Mouse (Mus musculus): ENCODE measurements around the gene Spi1. TPM values are rescaled to one million over a fixed set of nuclear protein-coding genes. Genes with fewer than 3 reads are reported as not detected.

Spi1 gene
- polyA plus RNA-seq, 1 experiment: 4.1 TPM

DNA sequence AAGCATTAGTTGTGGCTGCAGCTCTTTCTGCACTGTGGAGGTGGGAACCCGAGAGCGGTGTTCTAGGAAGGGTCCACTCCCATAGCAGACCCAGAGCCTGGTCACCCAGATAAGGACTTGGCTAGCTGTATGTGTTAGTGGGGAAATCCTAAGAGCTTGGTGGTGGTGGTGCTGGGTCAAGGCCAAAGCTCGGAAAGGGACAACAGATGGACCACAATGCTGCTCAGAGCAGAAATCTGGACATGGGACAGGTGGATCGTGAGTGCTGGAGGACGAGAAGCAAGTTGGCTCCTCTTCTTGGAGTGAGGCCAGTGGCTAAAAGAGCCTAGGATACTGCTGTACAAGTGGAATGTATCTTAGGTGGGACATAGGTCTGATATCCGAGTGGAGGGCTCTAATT lies 37.4 kb downstream of the Spi1 start:
- Histone ChIP-seq H3K4me3 (replicated peaks; ENCODE audit: insufficient read depth, low read depth, low read length) (peak overlapping the region; percentile 58), H3K27ac (ENCODE audit: insufficient read depth, low read length) (peak overlapping the region; percentile 94), H3K27me3 (ENCODE audit: control insufficient read depth, insufficient read depth, low read length) (no peaks in the 10 kb centered on the region), H3K4me1 (ENCODE audit: control insufficient read depth, insufficient read depth, low read length) (peaks cover 68% of the 10 kb centered on the region)
- peak; percentile 95 to 98 for DNase-seq
- WGBS: 9% methylated on average over 6 of the region's 6 CpGs
- TF ChIP-seq CTCF (IDR thresholded peaks at IDR 0.05; ENCODE audit: borderline replicate concordance, insufficient read depth, low read depth, low read length) (0 out of 2 replicates have a peak, but pooled peaks have one; percentile 3), POLR2A (IDR thresholded peaks at IDR 0.05; ENCODE audit: borderline replicate concordance, insufficient read depth, low read length) (no peak)

DNA sequence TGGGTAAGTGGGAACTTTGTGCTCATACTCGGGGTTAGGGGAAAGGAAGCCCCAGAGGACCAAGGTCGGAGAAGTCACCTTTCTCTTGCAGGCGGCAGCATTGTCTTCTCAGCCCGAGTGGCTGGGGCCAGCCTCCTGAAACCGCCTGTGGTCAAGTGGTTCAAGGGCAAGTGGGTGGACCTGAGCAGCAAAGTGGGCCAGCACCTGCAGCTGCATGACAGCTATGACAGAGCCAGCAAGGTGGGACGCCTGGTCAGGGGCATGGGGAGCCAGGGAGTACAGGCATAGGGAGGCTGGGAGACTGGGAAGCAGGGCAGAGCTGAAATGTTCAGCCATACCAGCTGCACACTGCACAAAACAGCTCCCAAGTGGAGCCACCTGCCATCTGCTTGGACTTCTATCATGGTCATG lies 38.1 kb downstream of the Spi1 start:
- H3K4me1 ChIP-seq (ENCODE audit: control insufficient read depth, insufficient read depth, low read length): peaks cover 75% of the 10 kb centered on the region

DNA sequence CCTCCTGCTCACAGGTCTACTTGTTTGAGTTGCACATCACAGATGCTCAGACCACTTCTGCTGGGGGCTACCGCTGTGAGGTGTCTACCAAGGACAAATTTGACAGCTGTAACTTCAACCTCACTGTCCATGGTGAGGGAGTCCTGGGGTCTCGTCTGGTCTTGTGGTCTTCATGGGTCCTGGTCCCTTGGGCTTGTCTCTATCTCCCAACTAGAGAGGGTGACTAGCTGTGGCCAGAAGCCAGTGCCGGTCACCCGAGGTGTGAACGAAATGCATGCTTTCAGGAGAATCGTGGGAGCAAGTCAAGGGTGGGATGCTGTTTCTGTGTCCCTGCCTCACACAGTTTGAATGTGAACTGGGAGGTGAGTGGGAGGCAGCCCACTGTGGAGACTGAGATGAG lies 38.8 kb downstream of the Spi1 start:
- Histone ChIP-seq H3K4me3 (replicated peaks; ENCODE audit: insufficient read depth, low read depth, low read length) (peak overlapping the region; percentile 51), H3K27me3 (ENCODE audit: control insufficient read depth, insufficient read depth, low read length) (no peaks in the 10 kb centered on the region), H3K4me1 (ENCODE audit: control insufficient read depth, insufficient read depth, low read length) (peaks cover 76% of the 10 kb centered on the region), H3K27ac (ENCODE audit: insufficient read depth, low read length) (peak overlapping the region; percentile 82)
- WGBS: 27% methylated on average over 6 of the region's 6 CpGs
- no peak for DNase-seq
- TF ChIP-seq POLR2A (IDR thresholded peaks at IDR 0.05; ENCODE audit: borderline replicate concordance, insufficient read depth, low read length) (no peak), CTCF (IDR thresholded peaks at IDR 0.05; ENCODE audit: borderline replicate concordance, insufficient read depth, low read depth, low read length) (no peak)

More for the DNA sequence above, 38.1 kb downstream of the Spi1 start:
- no peak for TF ChIP-seq POLR2A (IDR thresholded peaks at IDR 0.05; ENCODE audit: borderline replicate concordance, insufficient read depth, low read length)
- TF ChIP-seq CTCF (IDR thresholded peaks at IDR 0.05; ENCODE audit: borderline replicate concordance, insufficient read depth, low read depth, low read length): no peak
- H3K27ac ChIP-seq (ENCODE audit: insufficient read depth, low read length): peak overlapping the region; percentile 94
- peak; percentile 66 to 71 for DNase-seq
- H3K27me3 ChIP-seq (ENCODE audit: control insufficient read depth, insufficient read depth, low read length): no peaks in the 10 kb centered on the region
- WGBS: 13% methylated on average over 6 of the region's 6 CpGs
- peak overlapping the region; percentile 58 for H3K4me3 ChIP-seq (replicated peaks; ENCODE audit: insufficient read depth, low read depth, low read length)

DNA sequence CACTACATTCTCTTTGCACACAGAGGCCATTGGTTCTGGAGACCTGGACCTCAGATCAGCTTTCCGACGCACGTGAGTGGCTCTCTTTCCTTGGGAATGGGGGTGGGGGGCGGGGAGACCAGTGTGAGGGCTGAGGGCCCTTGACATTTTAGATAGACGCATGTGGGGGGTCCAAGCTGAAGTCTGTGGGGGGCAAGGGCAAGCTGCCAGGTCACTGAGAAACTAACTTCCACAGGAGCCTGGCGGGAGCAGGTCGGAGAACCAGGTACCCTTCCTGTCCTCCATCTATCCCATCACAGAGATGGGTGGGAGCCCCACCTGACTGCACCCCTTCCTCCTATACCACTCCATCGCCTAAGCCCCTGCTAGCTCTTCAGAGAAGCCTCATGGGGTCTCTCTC lies 39.3 kb downstream of the Spi1 start:
- 49% methylated on average over 8 of the region's 8 CpGs for WGBS
- H3K27ac ChIP-seq (ENCODE audit: insufficient read depth, low read length): peak overlapping the region; percentile 82
- TF ChIP-seq POLR2A (IDR thresholded peaks at IDR 0.05; ENCODE audit: borderline replicate concordance, insufficient read depth, low read length): no peak
- no peak for TF ChIP-seq CTCF (IDR thresholded peaks at IDR 0.05; ENCODE audit: borderline replicate concordance, insufficient read depth, low read depth, low read length)
- peaks cover 75% of the 10 kb centered on the region for H3K4me1 ChIP-seq (ENCODE audit: control insufficient read depth, insufficient read depth, low read length)
- no peaks in the 10 kb centered on the region for H3K27me3 ChIP-seq (ENCODE audit: control insufficient read depth, insufficient read depth, low read length)
- DNase-seq: no peak
- H3K4me3 ChIP-seq (replicated peaks; ENCODE audit: insufficient read depth, low read depth, low read length): peak overlapping the region; percentile 51

DNA sequence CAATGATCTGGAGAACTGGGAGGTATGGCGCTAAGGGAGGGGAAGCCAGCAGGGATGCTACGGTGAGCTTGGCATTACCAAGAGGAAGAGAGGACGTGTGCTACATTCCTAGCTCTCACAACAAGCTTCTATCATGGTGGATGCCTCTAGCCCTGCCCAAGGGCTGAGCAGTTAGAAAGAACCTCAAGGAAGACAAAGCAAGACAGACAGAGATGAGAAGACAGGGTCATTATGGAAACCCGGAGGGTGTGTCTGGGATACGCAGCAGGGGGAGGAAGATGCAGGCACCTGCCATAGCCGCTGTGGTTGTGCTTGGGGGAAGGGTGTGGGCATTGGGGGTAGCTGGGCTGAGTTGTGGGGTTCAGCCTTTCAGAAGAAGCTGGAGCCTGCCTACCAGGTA lies 41.3 kb downstream of the Spi1 start:
- H3K4me1 ChIP-seq (ENCODE audit: control insufficient read depth, insufficient read depth, low read length): peaks cover 63% of the 10 kb centered on the region
- WGBS: 59% methylated on average over 6 of the region's 6 CpGs
- H3K4me3 ChIP-seq (replicated peaks; ENCODE audit: insufficient read depth, low read depth, low read length): no peak overlapping the region
- no peak overlapping the region for H3K27ac ChIP-seq (ENCODE audit: insufficient read depth, low read length)
- DNase-seq: no peak
- TF ChIP-seq POLR2A (IDR thresholded peaks at IDR 0.05; ENCODE audit: borderline replicate concordance, insufficient read depth, low read length) (no peak), CTCF (IDR thresholded peaks at IDR 0.05; ENCODE audit: borderline replicate concordance, insufficient read depth, low read depth, low read length) (no peak)
- H3K27me3 ChIP-seq (ENCODE audit: control insufficient read depth, insufficient read depth, low read length): no peaks in the 10 kb centered on the region

DNA sequence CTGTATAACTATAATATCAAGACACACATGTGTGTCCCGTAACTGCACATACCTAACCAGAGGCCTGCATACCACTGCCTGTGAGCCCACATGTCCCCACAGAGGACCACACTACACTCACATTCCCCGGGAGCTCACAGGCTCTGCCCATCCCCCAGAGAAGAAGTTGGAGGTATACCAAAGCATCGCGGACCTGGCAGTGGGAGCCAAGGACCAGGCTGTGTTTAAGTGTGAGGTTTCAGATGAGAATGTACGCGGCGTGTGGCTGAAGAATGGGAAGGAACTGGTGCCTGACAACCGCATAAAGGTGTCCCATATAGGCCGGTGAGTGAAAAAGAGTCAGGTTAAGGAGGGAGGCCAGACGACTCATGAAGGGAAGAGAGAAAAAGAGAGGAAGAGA lies 42.9 kb downstream of the Spi1 start:
- H3K4me3 ChIP-seq (replicated peaks; ENCODE audit: insufficient read depth, low read depth, low read length): no peak overlapping the region
- TF ChIP-seq POLR2A (IDR thresholded peaks at IDR 0.05; ENCODE audit: borderline replicate concordance, insufficient read depth, low read length): no peak
- no peak for TF ChIP-seq CTCF (IDR thresholded peaks at IDR 0.05; ENCODE audit: borderline replicate concordance, insufficient read depth, low read depth, low read length)
- no peak overlapping the region for H3K27ac ChIP-seq (ENCODE audit: insufficient read depth, low read length)
- no peaks in the 10 kb centered on the region for H3K27me3 ChIP-seq (ENCODE audit: control insufficient read depth, insufficient read depth, low read length)
- H3K4me1 ChIP-seq (ENCODE audit: control insufficient read depth, insufficient read depth, low read length): peaks cover 54% of the 10 kb centered on the region
- DNase-seq: peak in 1 of 2 experiments; percentile 36
- WGBS: 35% methylated on average over 10 of the region's 10 CpGs

DNA sequence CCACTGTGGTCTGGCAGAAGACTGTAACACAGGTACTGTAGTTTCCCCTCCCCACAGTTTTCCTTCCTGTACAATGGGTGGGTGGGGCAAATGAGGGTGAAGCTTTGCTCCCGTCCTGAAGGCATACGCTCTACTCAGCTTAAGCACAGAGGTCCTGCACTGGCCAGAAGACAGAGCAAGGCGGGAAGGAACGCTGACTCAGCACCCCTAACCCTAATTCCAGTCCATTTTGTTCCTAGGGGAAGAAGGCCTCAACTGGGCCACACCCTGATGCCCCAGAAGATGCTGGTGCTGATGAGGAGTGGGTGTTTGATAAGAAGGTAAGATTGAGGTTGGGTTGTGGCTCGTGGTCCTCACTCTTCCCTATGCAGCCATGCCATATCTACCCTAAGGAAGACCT lies 46.6 kb downstream of the Spi1 start:
- Histone ChIP-seq H3K27ac (ENCODE audit: insufficient read depth, low read length) (no peak overlapping the region), H3K4me1 (ENCODE audit: control insufficient read depth, insufficient read depth, low read length) (peaks cover 29% of the 10 kb centered on the region), H3K27me3 (ENCODE audit: control insufficient read depth, insufficient read depth, low read length) (no peaks in the 10 kb centered on the region), H3K4me3 (replicated peaks; ENCODE audit: insufficient read depth, low read depth, low read length) (no peak overlapping the region)
- WGBS: 89% methylated on average over 5 of the region's 5 CpGs
- no peak for DNase-seq
- TF ChIP-seq POLR2A (IDR thresholded peaks at IDR 0.05; ENCODE audit: borderline replicate concordance, insufficient read depth, low read length) (no peak), CTCF (IDR thresholded peaks at IDR 0.05; ENCODE audit: borderline replicate concordance, insufficient read depth, low read depth, low read length) (no peak)

DNA sequence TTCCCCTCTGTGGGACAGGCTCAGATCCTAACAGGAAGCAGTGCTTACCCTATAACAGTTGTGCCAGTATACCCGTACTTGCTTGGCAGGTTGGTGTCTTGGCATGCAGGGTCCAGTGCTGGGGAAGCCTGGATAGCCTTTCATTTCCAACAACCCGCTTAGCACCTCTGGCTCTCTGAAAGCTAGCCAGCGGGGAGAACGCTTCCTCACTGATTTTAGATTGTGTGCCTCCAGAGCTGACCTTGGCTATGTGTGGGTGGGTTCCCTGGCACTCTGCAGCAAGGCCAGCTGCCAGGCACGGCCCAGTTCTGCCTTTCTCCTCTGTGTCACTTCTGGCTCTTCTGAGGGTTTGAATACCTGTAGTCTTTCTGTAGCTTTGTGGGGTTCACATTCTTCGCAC lies 47.9 kb downstream of the Spi1 start:
- H3K27me3 ChIP-seq (ENCODE audit: control insufficient read depth, insufficient read depth, low read length): no peaks in the 10 kb centered on the region
- no peak for DNase-seq
- H3K4me1 ChIP-seq (ENCODE audit: control insufficient read depth, insufficient read depth, low read length): peaks cover 16% of the 10 kb centered on the region
- 33% methylated on average over 6 of the region's 6 CpGs for WGBS
- H3K27ac ChIP-seq (ENCODE audit: insufficient read depth, low read length): no peak overlapping the region
- H3K4me3 ChIP-seq (replicated peaks; ENCODE audit: insufficient read depth, low read depth, low read length): no peak overlapping the region
- TF ChIP-seq CTCF (IDR thresholded peaks at IDR 0.05; ENCODE audit: borderline replicate concordance, insufficient read depth, low read depth, low read length) (no peak), POLR2A (IDR thresholded peaks at IDR 0.05; ENCODE audit: borderline replicate concordance, insufficient read depth, low read length) (no peak)
